Mouse (Mus musculus) ES-E14 (cell line): ENCODE measurements around the gene Pld1. TPM values are rescaled to one million over a fixed set of nuclear protein-coding genes. Genes with fewer than 3 reads are reported as not detected.

Experiments used
- DNase-seq: peaks from one replicate; pipeline ENCODE4 v3.0.0-alpha.2; 2013; ENCODE audit warnings: low read depth, low spot score
- H3K27ac ChIP-seq: 2 replicates; pipeline ENCODE4 v1.5.1; 2012; ENCODE audit warnings: low read depth, mild to moderate bottlenecking, low read length, moderate library complexity, mixed read lengths; ENCODE audit not compliant: poor library complexity, insufficient read depth, severe bottlenecking
- H3K36me3 ChIP-seq: 2 replicates; pipeline ENCODE4 v1.6.1; 2012; ENCODE audit warnings: mild to moderate bottlenecking, low read length, moderate library complexity, mixed read lengths; ENCODE audit not compliant: control insufficient read depth, poor library complexity, insufficient read depth, severe bottlenecking
- H3K4me1 ChIP-seq, 2 experiments: fragments of 150-350 bp in 1 of 2; sonication (generic) in 1 of 2; 2 replicates each; pipeline ENCODE4 v1.6.1; 2012; ENCODE audit warnings: low read length in 2 of 2, mild to moderate bottlenecking in 1 of 2, mixed read lengths in 1 of 2; ENCODE audit not compliant: control insufficient read depth in 2 of 2, insufficient read depth in 2 of 2, poor library complexity in 1 of 2
- H3K4me3 ChIP-seq, 2 experiments: fragments of 150-350 bp in 1 of 2; sonication (generic) in 1 of 2; 2 replicates each; pipeline ENCODE4 v1.5.1; 2012; ENCODE audit warnings: low read length in 2 of 2, low read depth in 1 of 2, mild to moderate bottlenecking in 1 of 2, mixed read lengths in 1 of 2; ENCODE audit not compliant: insufficient read depth in 1 of 2, poor library complexity in 1 of 2, severe bottlenecking in 1 of 2
- H3K9ac ChIP-seq: 2 replicates; pipeline ENCODE4 v1.6.1; 2012; ENCODE audit warnings: low read depth, mild to moderate bottlenecking, low read length, mixed read lengths; ENCODE audit not compliant: poor library complexity, insufficient read depth, severe bottlenecking
- H3K9me3 ChIP-seq: fragments of 150-350 bp; sonication (generic); 2 replicates; pipeline ENCODE4 v1.6.1; 2012; ENCODE audit warnings: low read depth, mild to moderate bottlenecking, low read length; ENCODE audit not compliant: control insufficient read depth, insufficient read depth
- CHD2 ChIP-seq: IDR thresholded peaks from 2 replicates; pipeline ENCODE4 v1.6.1; 2014; ENCODE audit warnings: mild to moderate bottlenecking, low read depth, low read length, inconsistent platforms
- HCFC1 ChIP-seq: IDR thresholded peaks from 2 replicates; pipeline ENCODE4 v1.6.1; 2012; ENCODE audit warnings: low read length, inconsistent platforms, borderline replicate concordance; ENCODE audit not compliant: insufficient read depth
- MAFK ChIP-seq: IDR thresholded peaks from 2 replicates; pipeline ENCODE4 v1.6.1; 2014; ENCODE audit warnings: mild to moderate bottlenecking, low read depth, low read length, inconsistent platforms; ENCODE audit not compliant: insufficient read depth
- ZC3H11A ChIP-seq: IDR thresholded peaks from 2 replicates; pipeline ENCODE4 v1.6.1; 2012; ENCODE audit warnings: low read depth, mild to moderate bottlenecking, inconsistent platforms, low read length, borderline replicate concordance
- ZNF384 ChIP-seq: IDR thresholded peaks from 2 replicates; pipeline ENCODE4 v1.6.1; 2012; ENCODE audit warnings: low read depth, low read length, inconsistent platforms
- in situ Hi-C, 2 experiments: fragments of 600-800 bp; cut with MboI; formaldehyde crosslinking; loops; one replicate each; pipeline ENCODE4 v1.15.1; 2025; ENCODE audit warnings: low sequenced_read_pairs in 2 of 2, inconsistent platforms in 1 of 2; ENCODE audit not compliant: unreplicated experiment in 2 of 2
- total RNA-seq: library from RNA; depleted of rRNA; stranded (reverse); fragments of 300-350 nt; gene quantifications from 2 replicates; pipeline ENCODE4 v1.2.3, GENCODE M21; 2012

Gene Pld1
- total RNA-seq, 1 experiment = 4.8 TPM

DNA sequence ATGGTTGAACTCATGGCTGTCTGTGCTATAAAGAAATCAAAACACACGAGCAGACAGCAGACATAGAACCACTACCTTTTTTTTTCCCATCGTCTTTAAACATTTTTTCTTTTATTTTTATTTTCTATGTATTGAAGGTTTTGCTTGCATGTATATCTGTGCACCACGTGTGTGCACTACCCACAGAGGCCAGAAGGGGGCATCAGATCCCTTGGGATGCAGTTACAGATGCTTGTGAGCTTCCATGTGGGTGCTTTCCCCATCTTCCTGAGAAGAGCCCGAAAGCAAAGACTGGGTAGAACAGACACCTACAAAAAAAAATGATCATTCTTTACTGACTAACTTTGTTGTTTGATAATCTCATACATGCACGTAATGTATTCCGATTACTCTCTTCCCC, 36.6 kb upstream of the Pld1 start:
- H3K27ac ChIP-seq = no peak overlapping the region
- no peaks in the 10 kb centered on the region for H3K9me3 ChIP-seq
- peak; percentile 36 for DNase-seq
- in situ Hi-C loops = no loop called here
- H3K36me3 ChIP-seq = no peaks in the 10 kb centered on the region
- no peak overlapping the region for H3K4me3 ChIP-seq
- no peak overlapping the region for H3K9ac ChIP-seq
- H3K4me1 ChIP-seq = no peaks in the 10 kb centered on the region
- TF ChIP-seq ZC3H11A = peak; percentile 80; the same call in 1 of the 2 replicates
- no peak for TF ChIP-seq ZNF384

DNA sequence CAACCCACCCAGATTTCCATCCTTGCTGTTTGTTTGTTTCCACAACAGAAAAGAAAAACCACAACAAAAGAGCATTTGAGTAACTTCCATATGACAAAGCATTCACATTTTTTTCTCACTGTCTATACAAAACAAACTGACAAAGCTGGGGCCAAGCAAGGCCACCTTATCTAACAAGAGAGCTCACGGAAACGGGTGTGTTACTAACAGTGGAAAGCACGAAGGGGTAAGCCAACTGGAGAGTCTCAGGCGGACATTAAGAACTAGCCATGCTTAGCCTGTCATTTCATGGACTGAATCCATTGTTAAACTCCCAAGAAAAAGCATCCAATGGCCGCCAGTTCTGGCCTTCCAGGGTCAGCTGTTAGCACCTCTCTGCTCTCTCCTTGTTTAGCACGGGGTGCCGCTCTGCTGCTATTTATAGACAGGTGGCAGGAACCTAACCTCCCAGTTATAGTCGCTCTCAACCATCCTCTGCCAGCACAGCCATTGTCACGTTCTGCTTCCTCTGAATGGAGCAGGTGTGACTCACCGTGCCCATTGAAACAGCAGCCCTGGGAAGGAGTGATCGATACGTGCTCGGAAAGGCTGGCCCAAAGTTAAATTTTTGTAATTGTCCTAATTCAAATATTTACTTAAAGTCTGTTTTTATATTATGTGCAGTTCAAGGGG, 33.7 kb upstream of the Pld1 start:
- Histone ChIP-seq H3K9me3 (no peaks in the 10 kb centered on the region), H3K9ac (no peak overlapping the region), H3K4me1 (no peaks in the 10 kb centered on the region), H3K36me3 (no peaks in the 10 kb centered on the region), H3K27ac (no peak overlapping the region), H3K4me3 (no peak overlapping the region)
- no peak for DNase-seq
- in situ Hi-C loops = no loop called here
- TF ChIP-seq ZNF384 (no peak), MAFK (no peak)

DNA sequence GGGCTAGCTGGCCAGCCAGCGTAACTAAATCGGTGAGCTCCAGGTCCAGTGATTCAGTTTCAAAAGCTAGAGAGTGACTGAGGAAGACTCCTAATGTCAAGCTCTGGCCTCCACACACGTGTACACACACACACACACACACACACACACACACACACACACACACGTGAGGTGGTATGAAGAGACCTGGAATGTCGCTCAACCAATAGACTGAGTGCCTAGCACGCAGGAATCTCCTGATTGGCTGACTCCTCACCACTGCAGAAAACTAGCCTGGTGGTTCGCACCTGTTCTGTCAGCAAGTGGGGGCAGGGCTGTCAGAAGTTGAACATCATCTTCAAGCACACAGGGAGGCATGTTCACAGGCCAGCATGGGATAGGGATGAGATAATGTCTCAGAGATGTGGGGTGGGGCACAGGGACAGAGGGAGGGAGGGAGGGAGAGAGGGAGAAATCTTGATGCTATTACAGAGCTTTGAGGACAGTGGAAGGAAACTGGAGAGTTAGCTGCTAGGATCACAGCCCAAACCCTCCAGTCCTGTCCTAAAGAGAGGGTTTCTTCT, 31.8 kb upstream of the Pld1 start:
- no peaks in the 10 kb centered on the region for H3K4me1 ChIP-seq
- H3K27ac ChIP-seq = no peak overlapping the region
- no peak overlapping the region for H3K9ac ChIP-seq
- H3K36me3 ChIP-seq = no peaks in the 10 kb centered on the region
- TF ChIP-seq CHD2 (no peak), MAFK (no peak), HCFC1 (no peak), ZNF384 (no peak), ZC3H11A (no peak)
- no peak for DNase-seq
- no peaks in the 10 kb centered on the region for H3K9me3 ChIP-seq
- H3K4me3 ChIP-seq = no peak overlapping the region
- in situ Hi-C loops = no loop called here

DNA sequence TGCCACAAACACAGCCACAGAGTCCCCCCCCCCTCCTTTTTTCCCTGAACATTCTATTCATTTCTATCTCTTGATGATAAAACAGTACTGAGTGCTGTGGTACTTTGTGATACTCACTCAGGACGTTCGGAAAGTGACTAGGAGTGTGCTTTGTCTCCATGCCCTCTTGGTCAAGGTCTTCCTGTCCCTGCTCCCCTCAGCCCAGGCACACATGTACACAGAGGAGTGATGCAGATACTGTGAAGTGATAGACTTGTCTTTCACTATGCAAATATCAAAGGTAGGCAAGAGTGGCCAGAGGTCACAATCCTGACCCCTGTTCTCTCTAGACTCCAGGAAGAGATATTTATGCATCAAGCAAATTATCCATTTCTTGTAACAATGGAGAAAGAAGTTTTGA, 31.2 kb upstream of the Pld1 start:
- no peaks in the 10 kb centered on the region for H3K36me3 ChIP-seq
- TF ChIP-seq CHD2 (no peak), MAFK (no peak), ZC3H11A (no peak), ZNF384 (no peak), HCFC1 (no peak)
- H3K27ac ChIP-seq = no peak overlapping the region
- no peaks in the 10 kb centered on the region for H3K9me3 ChIP-seq
- no peaks in the 10 kb centered on the region for H3K4me1 ChIP-seq
- in situ Hi-C loops = no loop called here
- no peak for DNase-seq
- H3K4me3 ChIP-seq = no peak overlapping the region
- no peak overlapping the region for H3K9ac ChIP-seq

DNA sequence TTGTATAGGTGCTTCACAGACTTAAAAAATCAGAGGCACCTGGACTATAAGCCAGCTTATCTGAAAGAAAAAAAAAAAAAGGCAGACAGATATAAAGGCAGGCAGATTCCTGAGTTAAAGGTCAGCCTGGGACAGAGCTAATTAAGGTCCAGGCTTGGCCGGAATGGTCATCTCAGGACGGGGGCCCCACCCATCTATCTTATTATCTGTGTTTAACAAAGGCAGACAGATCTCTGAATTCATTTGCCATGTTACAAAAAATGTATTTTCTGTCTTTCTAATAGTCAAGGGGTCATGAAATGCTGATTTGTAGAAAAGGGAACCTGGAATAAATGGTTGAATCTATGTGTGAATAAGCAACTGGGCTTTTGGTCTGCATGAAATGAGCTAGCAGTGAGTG, 30.2 kb upstream of the Pld1 start:
- H3K9me3 ChIP-seq = no peaks in the 10 kb centered on the region
- no peak for DNase-seq
- no peak overlapping the region for H3K4me3 ChIP-seq
- no peaks in the 10 kb centered on the region for H3K4me1 ChIP-seq
- in situ Hi-C loops = no loop called here
- no peaks in the 10 kb centered on the region for H3K36me3 ChIP-seq
- H3K9ac ChIP-seq = no peak overlapping the region
- no peak for TF ChIP-seq CHD2
- TF ChIP-seq ZC3H11A = no peak
- TF ChIP-seq HCFC1 = no peak
- no peak for TF ChIP-seq MAFK
- no peak for TF ChIP-seq ZNF384
- H3K27ac ChIP-seq = no peak overlapping the region
